Mouse (Mus musculus): ENCODE measurements around the gene Shld1.

Gene Shld1

DNA sequence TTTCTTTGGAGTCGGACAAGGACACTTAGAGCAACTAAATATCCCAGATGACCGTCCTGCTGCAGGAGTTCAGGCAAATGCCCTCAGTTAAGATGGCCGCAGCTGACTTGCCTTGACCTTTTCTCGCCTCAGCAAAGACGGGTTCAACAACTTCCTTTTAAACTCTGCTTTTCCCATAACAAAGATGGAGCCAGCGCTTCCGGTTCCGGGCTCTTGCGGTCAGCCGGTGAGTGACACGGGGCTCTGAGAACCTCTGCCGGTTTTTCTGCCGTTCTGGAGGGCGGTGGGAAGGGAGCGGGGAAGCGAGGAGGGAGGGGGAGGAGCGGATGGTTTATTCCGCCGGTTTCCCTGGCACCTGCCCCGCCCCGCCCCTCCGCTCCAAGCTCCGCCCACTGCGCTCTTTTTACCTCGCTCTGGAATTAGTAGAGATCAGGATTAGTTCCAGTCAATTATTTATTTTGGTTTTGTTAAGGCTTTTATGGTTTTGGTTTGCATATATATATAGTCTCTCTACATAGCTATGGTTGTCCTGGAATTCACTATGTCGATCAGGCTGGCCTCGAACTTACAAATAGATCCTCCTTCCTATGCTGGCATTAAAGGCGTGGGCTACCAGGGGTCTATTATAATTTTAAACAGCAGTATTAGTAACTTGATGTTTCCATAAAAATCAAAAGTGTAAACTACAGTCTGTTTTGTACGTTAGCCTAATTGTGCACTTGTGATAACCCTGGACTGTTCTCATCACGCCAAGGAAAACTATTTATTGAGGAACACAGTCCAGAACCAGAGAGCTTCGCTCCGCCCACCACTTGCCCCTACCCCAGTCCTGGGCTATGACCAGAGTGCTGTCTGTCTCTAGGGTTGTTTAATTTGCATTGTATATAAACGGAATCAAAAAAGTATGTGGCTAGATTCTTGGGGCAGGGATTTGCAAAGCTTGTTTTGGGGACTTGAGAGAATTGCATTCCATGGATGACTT, at the start of gene Shld1:
TSS of gene Shld1 (plus strand) at position 176 of the 982 bp plus-strand sequence.
- DNase-seq (ENCODE audit: low read depth, low spot score) = peak; percentile 98

DNA sequence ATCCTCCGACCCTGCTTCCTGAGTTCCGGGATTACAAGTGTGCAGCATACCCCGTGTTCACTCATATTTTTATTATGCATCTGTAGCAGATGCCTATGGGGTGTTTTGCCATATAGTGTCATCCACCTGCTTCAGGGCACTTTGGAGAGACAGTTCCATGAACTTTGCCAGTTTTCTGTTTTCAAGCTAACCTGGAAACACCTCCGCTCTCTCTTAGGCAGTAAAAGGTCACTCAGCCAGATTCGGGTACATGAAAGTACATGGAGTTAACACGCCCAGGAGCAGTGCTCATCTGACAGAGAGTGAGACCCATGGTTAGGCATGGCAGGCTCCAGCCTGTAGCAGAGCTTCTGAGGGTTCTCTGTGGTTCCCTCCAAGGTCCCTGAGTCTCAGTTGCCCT, 48.4 kb upstream of the Shld1 start:
- no peak for DNase-seq (ENCODE audit: low read depth, low spot score)

DNA sequence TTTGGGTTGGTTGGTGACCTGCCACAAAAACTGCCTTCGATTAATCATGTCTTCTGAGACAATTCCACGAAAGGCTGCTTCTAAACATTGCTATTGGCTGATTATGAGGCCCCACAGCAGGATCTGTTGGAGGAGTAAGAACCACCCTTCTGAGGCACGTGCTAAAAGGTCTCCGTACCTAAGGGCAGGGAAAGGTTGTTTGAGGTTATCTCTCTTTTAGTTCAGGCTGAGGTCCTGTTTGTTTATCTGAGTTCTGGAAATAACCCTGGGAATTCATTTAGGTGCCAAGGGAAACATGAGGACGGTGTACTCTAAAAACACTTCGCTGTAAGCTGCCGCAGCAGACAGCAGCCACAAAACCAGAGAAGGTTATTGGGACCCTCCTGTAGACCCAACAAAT, 47.4 kb upstream of the Shld1 start:
- peak; percentile 3 for DNase-seq (ENCODE audit: low read depth, low spot score)

DNA sequence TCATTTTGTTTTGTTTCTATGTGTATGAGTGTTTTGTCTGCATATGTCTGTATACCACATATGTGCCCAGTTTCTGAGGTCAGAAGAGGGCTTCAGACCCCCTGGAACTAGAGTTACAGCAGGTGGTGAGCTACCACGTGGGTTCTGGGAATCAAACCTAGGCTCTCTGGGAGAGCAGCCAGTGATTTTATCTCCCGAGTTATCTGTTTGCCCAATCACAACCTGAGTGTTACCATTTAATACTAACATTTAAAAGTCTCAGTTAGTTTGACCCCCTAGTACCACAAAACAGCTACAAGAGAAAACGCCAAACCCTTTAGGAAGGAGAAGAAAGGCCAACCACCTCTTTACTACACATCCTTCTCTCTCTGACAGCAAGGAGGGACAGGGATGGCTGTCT, 45.5 kb upstream of the Shld1 start:
- DNase-seq (ENCODE audit: low read depth, low spot score) = no peak

DNA sequence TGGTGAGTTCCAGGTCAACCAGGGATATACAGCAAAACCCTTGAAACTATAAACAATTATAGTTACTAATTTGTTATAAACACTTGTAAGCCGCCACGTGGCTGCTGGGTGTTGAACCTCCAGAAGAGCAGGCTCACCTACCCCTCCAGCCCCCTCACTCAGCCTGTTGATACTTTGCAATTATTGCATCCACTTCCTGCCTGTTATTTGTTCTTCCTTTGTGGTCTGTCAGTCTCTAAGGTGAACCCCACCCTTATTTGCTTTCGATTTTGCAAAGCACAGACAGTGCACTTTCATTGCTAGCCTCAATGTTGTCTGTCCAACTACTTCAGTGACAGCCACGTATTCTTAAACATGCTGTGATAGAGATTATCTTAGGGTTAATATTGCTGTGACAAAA, 43.6 kb upstream of the Shld1 start:
- no peak for DNase-seq (ENCODE audit: low read depth, low spot score)

DNA sequence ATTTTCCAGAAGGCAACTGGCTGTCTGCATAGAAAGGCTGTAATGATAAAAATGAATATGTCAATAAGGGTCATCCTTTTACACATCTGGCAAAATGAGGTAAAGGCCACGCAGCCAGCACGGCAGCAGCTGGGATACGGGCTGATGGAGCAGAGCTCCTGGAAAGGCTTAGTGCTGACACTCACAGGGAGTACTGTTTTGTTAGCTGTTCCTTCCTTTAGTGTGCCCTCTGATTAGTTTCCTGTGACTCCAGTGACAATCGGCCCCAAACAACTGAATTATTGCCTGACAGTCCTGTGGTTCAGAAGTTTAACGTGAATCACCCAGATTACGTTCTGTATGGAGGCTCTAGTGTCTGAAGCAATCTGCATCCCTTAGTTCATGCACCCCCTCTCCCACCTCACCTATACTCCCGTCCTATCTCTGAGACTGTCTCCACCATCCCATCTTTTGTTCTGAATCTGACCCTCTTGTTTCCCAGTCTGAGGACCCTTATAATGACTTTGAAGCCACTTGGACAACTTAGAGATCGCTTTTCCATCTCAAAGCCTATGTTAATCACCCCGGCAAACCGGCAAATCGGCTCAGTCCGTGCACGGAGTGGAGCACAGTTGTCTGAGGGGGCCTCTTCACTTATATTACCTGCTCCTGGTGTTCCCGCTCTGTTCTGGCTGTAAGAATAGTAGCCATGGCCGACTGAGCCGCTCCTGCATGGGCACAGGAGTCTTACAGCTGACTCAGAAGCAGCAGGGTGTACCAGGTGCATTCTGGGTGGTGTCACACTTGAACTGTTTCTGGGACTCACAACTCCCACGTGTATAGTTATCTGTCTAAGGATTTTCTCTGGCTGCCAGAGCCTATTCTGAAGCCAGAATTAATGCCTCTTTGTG, 39.6 kb upstream of the Shld1 start:
- peak; percentile 20 for DNase-seq (ENCODE audit: low read depth, low spot score)

DNA sequence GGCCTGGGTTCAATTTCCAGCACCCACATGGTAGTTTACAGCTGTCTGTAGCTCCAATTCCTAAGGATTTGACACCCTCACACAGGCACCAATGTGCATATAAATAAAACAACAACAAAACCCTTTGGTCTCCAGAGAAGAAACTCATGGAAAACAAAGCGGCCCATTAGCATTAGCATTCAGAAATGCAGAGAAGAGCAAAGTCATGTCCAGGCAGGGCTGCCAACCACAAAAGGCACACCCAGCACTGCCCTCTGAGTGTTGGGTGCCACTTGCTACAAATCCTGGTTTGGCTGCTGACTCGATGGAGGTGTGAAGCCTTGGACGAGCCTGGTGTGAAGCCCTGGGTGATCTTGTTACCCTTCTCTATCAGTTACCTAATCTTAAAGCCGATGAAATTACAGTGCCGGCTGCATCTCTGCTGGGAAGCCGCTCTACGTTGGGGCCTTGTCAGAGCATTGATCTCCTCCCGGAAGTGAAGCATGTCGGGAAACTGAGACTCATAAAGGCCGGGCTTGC, 37.3 kb upstream of the Shld1 start:
- no peak for DNase-seq (ENCODE audit: low read depth, low spot score)

DNA sequence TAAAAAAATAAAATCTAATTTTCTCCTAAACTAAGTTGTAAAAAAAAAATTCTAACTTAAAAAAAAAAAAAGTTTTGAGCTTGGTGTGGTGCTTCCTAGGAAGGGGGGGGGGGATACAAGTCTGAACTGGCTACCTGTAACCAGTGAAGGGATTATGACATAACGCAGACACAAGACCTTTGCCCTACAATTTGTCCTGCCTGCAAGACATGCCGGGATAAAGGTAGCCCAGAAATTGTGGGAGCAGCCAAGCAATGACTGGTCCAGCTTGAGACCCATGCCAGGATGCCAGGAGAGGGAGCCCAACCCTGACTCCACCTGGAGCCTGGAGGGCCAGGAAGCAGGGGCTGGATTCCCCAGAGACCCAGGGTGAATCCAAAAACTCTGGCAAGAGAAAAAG, 36.2 kb upstream of the Shld1 start:
- DNase-seq (ENCODE audit: low read depth, low spot score) = no peak

DNA sequence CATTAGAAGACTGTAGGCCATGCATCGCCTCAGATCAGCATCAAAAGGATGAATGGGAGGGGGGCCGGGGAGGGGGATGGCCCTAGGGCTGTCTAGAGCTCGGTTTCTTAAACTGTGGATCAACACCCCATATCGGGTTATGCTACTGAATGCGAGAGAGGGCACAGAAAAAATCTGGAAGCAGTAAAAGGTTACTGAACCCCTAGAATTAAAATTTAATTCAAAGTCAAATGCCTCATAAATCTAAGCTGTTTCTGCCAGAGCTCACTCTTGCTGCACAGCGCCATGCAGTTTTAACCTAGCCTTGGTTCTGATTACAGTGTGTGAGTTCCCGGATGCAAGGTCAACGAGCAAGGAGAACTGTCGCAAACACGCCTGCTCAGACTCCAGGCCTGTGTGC, 34.3 kb upstream of the Shld1 start:
- no peak for DNase-seq (ENCODE audit: low read depth, low spot score)

DNA sequence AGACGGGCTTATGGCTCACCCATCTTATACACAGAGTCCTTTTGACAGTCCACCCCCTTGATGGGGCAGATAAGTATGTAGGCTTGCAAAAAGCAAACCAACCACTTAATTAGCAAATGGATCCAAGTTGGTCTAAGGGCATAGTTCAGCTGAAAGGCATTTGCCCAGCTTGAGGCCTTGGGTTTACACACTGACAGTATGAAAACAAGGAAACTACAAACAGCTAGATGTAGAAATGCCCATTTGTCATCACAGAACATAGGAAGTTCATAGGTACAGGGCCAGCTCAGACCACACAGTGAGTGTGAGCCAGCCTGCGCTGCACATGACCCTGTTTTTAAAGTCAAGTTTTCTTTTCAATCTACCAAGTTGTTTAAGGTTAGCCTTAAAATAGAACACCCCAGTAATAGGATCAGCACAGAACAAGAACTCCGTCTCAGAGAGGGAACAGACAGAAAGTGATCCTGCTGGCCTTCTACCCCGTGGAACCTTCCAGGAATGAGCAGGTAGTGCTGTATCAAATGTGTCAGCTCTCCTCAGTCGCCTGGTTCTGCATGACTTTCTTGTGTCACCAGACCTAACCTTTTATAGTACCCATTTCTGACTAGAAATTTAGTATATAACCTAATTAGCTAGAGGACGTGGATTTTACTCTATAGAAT, 31.8 kb upstream of the Shld1 start:
- DNase-seq (ENCODE audit: low read depth, low spot score) = no peak

DNA sequence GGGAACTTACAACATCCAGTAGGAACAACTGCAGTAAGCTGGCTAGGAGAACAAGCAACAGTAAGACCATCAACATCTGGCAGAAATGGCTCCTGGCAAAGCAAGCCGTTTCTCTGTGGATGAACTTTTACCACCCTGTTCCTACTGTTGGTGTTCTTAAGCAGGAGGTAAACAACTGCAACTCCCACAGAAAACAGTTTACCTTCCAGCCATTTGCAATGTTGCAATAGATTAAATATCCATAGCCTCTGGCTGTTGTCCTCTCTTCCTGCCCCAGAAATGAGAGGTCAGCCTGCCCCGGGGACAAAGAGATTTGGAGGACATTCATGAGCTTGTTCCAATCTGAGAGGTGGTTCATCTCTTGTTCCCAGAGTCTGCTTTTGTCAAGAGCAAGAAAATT, 29.5 kb upstream of the Shld1 start:
- no peak for DNase-seq (ENCODE audit: low read depth, low spot score)

DNA sequence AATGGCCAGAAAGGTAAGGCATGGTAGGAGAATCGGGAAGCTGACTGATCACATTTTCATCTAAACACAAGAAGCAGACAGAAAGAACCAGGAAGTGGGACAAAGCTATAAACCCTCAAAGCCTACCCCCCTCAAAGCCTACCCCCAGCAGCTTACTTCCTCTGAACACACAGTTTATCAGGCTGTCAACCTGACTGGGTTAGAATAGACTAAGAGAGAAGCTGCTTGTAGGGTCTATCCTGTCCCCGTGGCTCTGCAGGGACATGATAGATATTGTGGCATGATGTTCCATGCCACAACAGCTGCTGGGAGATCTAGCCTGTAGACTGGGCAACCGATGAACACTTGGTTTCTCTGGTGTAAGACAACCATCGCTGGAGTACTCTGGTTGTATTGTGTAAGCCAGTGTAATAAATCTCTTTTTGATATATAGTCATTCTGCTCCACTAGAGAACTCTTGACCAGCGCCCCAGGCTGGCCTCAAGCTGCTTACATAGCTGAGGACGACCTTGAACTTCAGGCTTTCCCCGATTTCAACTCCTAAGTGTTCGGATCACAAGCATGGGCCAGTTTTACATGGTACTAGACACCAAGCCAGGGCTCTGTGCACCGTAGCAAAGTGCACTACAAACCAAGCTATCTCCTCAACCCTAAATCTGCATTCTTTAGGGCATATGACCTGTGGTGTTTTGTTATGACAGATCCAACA, 28.2 kb upstream of the Shld1 start:
- DNase-seq (ENCODE audit: low read depth, low spot score) = no peak

DNA sequence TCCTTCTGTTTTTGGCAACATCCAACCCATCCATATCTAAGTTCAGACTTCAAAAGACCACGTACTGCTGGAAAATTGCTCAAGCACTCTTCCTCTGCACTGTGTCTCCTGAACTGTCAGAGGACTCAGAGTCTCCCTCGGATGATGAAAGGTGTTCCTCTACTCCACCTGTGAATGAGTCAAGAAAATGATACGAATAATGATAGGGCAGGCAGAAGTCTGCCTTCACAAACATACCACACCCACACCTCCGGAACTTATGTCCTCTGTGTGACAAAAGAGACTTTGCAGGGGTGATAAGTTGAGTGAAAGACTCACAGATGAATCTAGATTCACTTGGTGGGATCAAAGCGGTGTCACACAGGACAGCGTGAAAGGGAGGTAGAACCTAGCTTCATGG, 17.6 kb upstream of the Shld1 start:
- DNase-seq (ENCODE audit: low read depth, low spot score) = no peak

DNA sequence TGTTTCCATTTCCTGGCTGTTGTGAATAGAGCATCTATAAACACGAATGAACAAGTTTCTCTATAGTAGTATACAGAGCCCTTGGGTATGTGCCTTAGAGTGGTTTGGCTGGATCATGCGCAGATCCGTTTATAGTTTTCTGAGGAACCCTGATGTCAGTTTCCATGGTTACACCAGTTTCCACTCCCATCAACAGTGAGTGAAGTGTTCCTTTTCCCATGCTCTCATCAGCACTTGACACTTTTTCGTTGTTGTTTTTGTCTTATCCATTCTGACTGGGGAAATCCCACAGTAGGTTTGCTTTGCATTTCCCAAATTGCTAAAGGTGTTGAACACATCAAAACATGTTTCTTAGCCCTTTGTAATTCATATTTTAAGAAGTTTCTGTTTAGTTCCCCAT, 16.4 kb upstream of the Shld1 start:
- DNase-seq (ENCODE audit: low read depth, low spot score) = peak; percentile 28

DNA sequence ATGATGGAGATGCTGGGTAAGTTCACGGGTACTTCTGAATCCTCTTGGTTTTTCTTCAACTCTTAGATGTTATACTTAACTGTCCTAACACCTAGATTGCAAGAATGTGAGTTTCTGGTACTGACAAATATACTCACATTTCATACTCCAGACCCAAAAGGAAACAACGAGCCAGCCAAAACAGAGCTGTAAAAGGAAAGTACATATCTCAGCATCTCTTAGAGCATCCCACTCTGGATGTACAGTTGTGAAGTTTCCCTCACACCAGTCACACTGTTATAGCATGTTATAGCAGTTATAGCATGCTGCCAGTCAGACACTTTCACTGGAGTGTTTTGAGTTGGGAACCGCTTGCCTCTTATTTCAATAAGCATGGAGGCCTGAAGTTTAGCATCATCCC, 14.6 kb upstream of the Shld1 start:
- peak; percentile 52 for DNase-seq (ENCODE audit: low read depth, low spot score)

DNA sequence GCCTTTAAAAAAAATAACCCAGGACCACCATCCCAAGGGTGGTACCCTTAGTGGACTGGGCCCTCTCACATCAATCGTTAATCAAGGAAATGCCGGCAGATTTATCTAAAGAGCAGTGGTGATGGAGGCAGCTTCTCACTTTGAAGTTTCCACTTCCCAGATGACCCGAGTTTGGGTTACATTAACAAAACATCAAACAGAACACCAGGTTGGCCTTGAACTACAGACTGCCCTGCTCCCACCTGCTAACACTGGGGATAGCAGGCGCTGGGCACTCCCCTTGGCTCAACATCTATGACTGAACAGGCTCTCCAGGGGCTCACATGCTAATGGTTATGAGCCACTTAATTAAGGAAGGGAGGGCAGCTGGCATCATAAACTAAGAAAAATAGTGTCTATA, 10.6 kb upstream of the Shld1 start:
- DNase-seq (ENCODE audit: low read depth, low spot score) = no peak

DNA sequence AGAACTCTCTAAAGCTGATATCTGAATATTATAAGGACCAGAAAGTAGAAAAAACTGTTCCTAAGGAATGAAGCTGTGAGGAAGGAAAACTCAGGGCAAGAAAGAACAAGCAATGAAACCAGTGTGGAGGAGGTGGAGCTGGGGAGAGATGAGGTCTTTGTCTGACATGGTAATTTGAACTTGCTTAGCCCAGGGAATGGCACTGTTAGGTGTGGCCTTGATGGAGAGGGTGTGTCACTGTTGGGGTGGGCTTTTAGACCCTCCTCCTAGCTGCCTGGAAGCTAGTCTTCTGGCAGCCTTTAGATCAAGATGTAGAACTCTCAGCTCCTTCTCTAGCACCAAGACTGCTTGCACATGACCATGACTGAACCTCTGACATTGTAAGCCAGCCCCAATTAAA, 1.7 kb upstream of the Shld1 start:
- no peak for DNase-seq (ENCODE audit: low read depth, low spot score)

DNA sequence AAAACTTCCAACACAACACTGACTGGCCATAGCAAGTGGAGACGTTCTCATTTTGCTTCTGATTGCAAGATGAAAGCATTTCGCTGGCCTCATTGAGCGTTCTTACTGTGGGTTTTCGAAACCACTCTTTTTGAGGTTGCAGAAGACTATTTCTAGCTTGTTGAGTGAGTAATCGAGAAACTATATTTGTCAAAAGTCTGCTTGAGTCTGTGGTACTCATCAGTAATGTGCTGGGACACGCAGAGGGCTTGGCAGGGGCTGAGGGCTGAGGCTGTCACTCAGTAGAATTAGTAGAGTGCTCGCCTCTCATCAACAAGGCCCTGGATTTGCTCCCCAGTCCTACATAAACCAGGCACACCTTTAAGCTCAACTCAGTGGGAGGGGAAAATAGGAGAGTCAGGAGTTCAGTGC, 1.9 kb downstream of the Shld1 start:
- peak; percentile 74 for DNase-seq (ENCODE audit: low read depth, low spot score)

DNA sequence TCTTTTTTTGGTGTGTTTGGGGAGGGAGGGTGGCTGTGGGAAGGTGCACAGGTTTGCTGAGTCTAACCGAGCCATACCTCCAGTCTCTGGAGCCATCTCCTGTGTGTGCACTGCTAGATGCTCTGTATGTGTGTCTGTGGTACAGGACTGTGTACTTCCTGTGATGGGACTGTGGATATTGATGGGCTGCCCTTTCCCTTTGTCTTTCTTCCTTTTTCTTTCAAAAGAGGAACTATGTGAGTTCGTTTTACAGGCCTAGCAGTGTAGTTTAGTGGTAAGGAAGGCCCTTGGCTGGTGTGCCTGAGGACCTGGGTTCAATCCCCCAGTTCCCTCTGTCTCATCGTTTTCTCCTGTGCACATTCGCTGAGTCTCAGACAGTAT, 2.4 kb downstream of the Shld1 start:
- DNase-seq (ENCODE audit: low read depth, low spot score) = peak; percentile 40

DNA sequence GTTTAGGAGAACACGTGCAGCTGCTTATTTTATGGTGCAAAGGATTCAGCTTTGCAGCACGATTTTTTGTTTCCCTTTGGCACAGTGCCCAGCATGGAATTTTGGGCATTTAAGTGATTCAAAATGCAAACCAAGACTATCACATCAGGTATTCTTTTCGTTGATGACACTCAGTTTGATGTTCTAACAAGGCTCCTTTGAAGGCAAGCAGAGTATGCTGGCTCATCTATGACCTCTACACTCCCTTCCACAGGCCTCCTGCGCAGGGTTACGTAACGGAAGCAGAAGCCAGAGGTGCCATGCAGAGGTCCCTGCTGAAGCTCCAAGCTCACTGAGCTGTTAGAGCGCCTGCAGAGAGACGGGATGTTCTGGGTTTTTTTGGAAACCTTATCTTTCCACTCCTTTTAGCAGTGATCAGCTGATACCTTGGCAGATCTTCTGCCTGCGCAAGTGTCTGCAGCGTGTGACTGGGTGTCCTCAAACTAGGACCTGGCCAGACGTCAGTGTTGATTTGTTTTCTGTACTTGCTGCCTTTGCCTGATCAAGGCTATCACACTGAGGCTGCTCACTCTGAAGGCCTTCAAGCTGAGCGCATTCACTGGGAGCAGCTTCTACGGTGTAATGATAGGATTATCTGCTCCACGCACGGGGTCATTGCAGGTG, 3.0 kb downstream of the Shld1 start:
- peak; percentile 86 for DNase-seq (ENCODE audit: low read depth, low spot score)

DNA sequence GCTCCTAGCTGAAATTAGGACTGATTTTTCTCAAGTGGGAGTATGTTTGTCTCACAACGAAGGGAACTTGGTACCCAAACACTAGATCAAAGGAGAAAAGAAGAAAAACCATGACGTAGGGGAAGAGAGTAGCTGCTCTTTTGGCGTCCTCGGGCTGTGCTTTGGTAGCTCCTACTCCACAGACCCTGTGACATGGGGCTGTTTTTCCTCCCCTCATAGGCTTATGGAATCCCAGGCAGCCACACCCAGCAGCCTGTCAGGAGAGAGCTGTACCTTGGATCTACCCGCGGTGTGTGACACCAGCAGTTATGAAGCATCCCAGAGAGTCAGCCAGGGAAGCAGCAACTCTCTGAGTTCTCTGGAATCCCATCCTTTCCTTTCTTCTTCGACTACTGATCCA, 5.0 kb downstream of the Shld1 start:
- no peak for DNase-seq (ENCODE audit: low read depth, low spot score)
